Mouse (Mus musculus): Measurements from ENCODE around the gene Tpo. TPM values are rescaled to one million over a fixed set of nuclear protein-coding genes. Genes with fewer than 3 reads are reported as not detected.

The Tpo gene
- total RNA-seq (2021), result not detected
- long read RNA-seq, experiment 1, result 0 reads
- long read RNA-seq, experiment 2, result 0 reads

- no peak for DNase-seq
- no peak within 1 kb of the TSS for H3K27ac ChIP-seq
- no peak for TF ChIP-seq CTCF (IDR thresholded peaks at IDR 0.05)
- intact Hi-C loops (cut with DNase I), result no loop called here
- no peak within 1 kb of the TSS for H3K4me3 ChIP-seq
Observed at GRCm38 (mm10) chr12:30132524-30132923, at the start of gene Tpo. Tpo (minus strand) TSS chr12:30132624.

DNA sequence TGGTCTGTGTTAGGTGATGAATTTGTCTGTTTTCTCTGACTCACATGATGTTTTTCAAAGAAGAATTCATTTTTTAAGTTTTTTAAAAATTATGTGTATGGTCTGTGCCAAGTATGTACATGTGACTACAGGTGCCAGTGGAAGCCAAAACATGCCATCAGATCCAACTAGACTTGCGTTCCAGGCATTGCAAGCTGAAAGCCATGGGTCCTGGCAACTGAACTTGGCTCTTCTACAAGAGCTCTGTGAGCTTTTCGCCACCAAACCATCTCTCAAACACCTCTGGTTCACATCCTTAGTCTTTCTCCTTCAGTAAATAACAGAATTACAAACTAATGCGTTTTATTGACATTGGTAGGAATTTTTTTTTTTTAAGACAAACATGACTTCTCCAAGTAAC lies 49.3 kb upstream of the Tpo start:
- intact Hi-C loops (cut with DNase I), result no loop called here
- no peak for TF ChIP-seq CTCF (IDR thresholded peaks at IDR 0.05)
- Histone ChIP-seq H3K4me3 (no peak overlapping the region), H3K27ac (no peak overlapping the region)
- no peak for DNase-seq

DNA sequence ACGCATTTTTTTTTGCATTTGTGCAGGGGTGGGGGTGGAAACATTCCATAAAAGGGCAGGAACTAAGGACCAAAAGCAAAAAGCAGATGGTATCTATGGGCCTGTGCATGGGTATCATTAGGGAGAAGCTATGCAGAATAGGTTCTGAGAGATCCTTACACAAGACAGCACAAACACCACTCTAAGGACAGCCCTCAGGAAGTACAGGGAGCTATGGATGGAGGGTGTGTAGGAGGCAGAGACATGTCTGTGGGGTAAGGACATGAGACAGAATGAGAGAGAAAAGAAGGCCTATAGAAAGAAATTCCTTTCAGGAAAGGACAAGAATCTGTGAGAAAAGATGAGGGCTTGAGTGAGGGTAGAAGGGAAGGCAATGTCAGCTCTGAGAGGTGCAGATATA lies 47.2 kb upstream of the Tpo start:
- intact Hi-C loops (cut with DNase I), result no loop called here
- Histone ChIP-seq H3K4me3 (no peak overlapping the region), H3K27ac (no peak overlapping the region)
- no peak for DNase-seq
- no peak for TF ChIP-seq CTCF (IDR thresholded peaks at IDR 0.05)

DNA sequence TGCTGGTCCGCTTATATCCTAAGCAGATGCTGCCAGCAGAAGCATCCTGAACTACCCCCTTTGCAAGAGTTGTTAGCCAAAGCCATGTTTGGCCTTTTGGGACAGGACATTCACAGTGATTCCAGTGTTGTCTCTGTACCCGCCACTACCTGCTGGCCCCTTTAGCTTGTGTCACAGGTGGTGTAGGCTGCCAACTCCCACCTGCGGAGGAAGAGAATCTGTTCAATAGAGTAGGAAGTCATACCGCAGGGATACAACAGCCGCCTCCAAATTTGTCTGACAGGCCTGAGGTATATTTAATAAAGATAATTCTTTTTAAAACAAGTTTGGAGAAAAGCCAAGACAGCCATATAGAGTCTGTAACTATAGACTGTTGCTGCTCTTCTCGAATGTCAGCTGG lies 45.5 kb upstream of the Tpo start:
- TF ChIP-seq CTCF (IDR thresholded peaks at IDR 0.05), result no peak
- DNase-seq, result no peak
- Histone ChIP-seq H3K4me3 (no peak overlapping the region), H3K27ac (no peak overlapping the region)
- intact Hi-C loops (cut with DNase I), result no loop called here

DNA sequence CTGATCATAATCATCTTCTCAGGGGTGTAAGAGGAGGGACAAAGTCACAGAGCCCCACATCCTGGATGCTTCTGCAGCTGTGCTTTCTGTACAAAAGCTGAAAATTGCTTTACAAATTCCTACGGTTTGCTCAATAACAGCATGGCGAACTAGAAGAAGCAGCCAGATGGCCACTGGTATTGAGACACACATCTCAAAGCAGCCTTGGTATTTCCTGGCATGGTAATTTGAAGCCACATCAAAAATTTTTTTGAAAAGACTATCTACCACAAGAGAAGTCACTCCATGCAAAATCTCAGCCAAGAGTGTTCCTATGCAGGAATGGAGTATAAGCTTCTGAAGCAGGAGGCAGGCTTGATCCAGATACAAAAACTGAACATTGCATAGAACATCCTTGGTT lies 45.1 kb upstream of the Tpo start:
- no peak for DNase-seq
- intact Hi-C loops (cut with DNase I), result no loop called here
- no peak for TF ChIP-seq CTCF (IDR thresholded peaks at IDR 0.05)
- H3K4me3 ChIP-seq, result no peak overlapping the region
- H3K27ac ChIP-seq, result no peak overlapping the region

DNA sequence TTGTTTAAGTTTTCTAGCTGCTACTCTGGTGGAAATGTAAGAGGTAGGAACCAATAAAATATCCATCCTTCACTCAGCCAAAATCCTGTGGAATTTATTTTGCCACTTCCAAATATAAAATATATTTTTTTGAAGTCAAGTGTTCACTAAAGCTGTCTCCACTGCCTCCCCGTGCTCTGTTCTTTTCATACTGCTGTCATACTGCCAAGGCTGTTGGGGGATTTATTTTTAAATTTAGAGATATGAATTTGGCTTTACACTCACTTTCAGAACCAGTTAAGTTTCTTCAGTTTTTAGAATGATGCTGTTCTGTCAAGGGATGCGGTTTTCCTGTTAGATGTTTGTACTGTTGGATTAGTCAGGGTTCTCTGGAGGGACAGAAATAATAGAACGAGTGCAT lies 36.1 kb upstream of the Tpo start:
- intact Hi-C loops (cut with DNase I), result no loop called here
- Histone ChIP-seq H3K27ac (no peak overlapping the region), H3K4me3 (no peak overlapping the region)
- DNase-seq, result no peak
- TF ChIP-seq CTCF (IDR thresholded peaks at IDR 0.05), result no peak

DNA sequence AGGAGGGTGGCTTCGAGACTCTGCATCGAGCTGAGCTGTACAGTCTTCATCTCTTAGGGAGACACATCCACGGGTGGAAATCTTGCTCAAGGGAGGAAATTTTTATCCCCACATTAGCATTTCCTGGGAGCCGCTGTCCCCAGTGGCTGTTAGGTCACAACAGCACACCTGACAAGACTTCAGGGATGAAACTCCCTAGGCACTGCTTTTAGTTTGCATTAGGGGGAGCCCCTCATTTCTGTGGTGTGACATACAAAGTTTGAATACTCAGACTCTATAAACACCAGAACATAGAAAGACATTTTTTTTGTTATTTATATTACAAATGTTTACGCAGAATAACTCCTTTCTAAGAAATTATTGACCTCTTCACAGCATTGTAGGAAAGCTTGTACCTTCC lies 32.1 kb upstream of the Tpo start:
- intact Hi-C loops (cut with DNase I), result no loop called here
- DNase-seq, result no peak
- H3K4me3 ChIP-seq, result no peak overlapping the region
- no peak for TF ChIP-seq CTCF (IDR thresholded peaks at IDR 0.05)
- H3K27ac ChIP-seq, result no peak overlapping the region

GRCm38 (mm10) chr12:30164005-30164404 lies 31.6 kb upstream of the Tpo start:
- intact Hi-C loops (cut with DNase I), result no loop called here
- no peak for DNase-seq
- no peak for TF ChIP-seq CTCF (IDR thresholded peaks at IDR 0.05)

GRCm38 (mm10) chr12:30161731-30162406 lies 29.4 kb upstream of the Tpo start:
- no peak overlapping the region for H3K4me3 ChIP-seq
- TF ChIP-seq CTCF (IDR thresholded peaks at IDR 0.05), result no peak
- intact Hi-C loops (cut with DNase I), result no loop called here
- H3K27ac ChIP-seq, result no peak overlapping the region
- DNase-seq, result no peak

More at GRCm38 (mm10) chr12:30164005-30164404, 31.6 kb upstream of the Tpo start:
- H3K27ac ChIP-seq, result no peak overlapping the region
- H3K4me3 ChIP-seq, result no peak overlapping the region

DNA sequence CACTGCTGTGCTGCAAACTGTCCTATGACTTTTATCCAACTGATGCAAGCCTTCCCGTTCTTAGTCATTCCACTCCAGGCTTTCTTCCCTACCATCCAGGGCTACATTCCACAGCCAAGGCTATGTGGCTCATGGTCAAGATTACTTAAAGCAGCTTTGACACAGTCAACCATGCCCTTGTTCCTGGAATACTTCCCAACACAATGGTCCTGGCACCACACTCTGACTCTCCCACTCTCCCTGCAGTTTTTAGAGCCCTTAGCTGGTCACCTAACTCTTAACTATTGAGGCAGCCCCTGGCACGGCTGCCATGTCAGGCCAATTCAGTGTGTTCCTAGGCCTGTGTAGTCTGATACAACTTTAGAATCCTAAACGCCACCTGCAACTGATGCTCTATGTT lies 28.1 kb upstream of the Tpo start:
- intact Hi-C loops (cut with DNase I), result no loop called here
- DNase-seq, result no peak
- Histone ChIP-seq H3K27ac (no peak overlapping the region), H3K4me3 (no peak overlapping the region)
- TF ChIP-seq CTCF (IDR thresholded peaks at IDR 0.05), result no peak

GRCm38 (mm10) chr12:30159788-30160187 lies 27.4 kb upstream of the Tpo start:
- no peak overlapping the region for H3K27ac ChIP-seq
- no peak for DNase-seq
- intact Hi-C loops (cut with DNase I), result no loop called here
- H3K4me3 ChIP-seq, result no peak overlapping the region
- TF ChIP-seq CTCF (IDR thresholded peaks at IDR 0.05), result no peak

- intact Hi-C loops (cut with DNase I), result no loop called here
- TF ChIP-seq CTCF (IDR thresholded peaks at IDR 0.05), result no peak
- Histone ChIP-seq H3K27ac (no peak overlapping the region), H3K4me3 (no peak overlapping the region)
- no peak for DNase-seq
Observed at GRCm38 (mm10) chr12:30154079-30154673, 21.8 kb upstream of the Tpo start.

DNA sequence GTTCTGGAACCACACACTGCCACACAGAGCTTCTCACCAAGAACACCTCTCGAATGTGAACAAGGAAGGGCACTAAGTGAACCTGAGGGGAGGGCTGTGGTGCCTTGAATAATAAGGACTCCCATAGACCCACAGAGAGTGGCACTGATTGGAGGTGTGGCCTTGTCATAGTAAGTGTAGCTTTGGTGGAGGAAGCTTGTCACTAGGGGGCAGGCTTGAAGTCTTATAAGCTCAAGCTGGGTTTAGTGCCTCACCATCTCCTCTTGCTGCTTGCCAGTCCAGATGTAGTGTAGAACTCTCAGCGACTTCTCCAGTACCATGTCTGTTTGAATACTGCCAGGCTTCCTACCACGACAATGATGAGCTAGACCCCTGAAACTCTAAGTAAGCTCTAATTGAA lies 9.7 kb upstream of the Tpo start:
- H3K4me3 ChIP-seq, result no peak overlapping the region
- TF ChIP-seq CTCF (IDR thresholded peaks at IDR 0.05), result peak; percentile 26; the same call in 1 of the 2 replicates
- intact Hi-C loops (cut with DNase I), result no loop called here
- DNase-seq, result no peak
- H3K27ac ChIP-seq, result no peak overlapping the region

GRCm38 (mm10) chr12:30129411-30129716 lies 3.1 kb downstream of the Tpo start:
- H3K4me3 ChIP-seq, result peak overlapping the region; percentile 43
- no peak for DNase-seq
- TF ChIP-seq CTCF (IDR thresholded peaks at IDR 0.05), result no peak
- intact Hi-C loops (cut with DNase I), result loop anchor here (2.0 to 5.0 kb wide), 2 partner anchors 241 to 448 kb away; no protein-coding TSS in a partner anchor
- H3K27ac ChIP-seq, result no peak overlapping the region
